Mouse (Mus musculus): Measurements from ENCODE around the gene Hoxb4. TPM values are rescaled to one million over a fixed set of nuclear protein-coding genes. Genes with fewer than 3 reads are reported as not detected.

The Hoxb4 gene
- polyA plus RNA-seq, 1 experiment from 2014 or later = 0.11 TPM

GRCm38 (mm10) chr11:96365441-96366091 lies 47.5 kb downstream of the Hoxb4 start, which contains the start of gene Hoxb1:
Hoxb1 (plus strand) TSS chr11:96365752.
- no peak within 1 kb of the TSS for H3K27ac ChIP-seq (replicated peaks)
- no peak within 1 kb of the TSS for H3K4me2 ChIP-seq (replicated peaks)
- H3K4me1 ChIP-seq = peaks cover 4% of the 10 kb centered on the region; the same call in 1 of the 2 replicates
- no peak within 1 kb of the TSS for H3K9ac ChIP-seq
- WGBS = 3% methylated on average over 26 of the region's 26 CpGs
- no peaks in the 10 kb centered on the region for H3K9me3 ChIP-seq (replicated peaks)
- H3K4me3 ChIP-seq (replicated peaks) = no peak within 1 kb of the TSS
- no peaks in the 10 kb centered on the region for H3K36me3 ChIP-seq
- H3K27me3 ChIP-seq = peaks cover 95% of the 10 kb centered on the region
- ATAC-seq (ENCODE audit: insufficient number of reproducible peaks, low FRiP score, low TSS enrichment, low read depth) = no peak

- Histone ChIP-seq H3K4me2 (replicated peaks) (no peak overlapping the region), H3K4me3 (replicated peaks) (no peak overlapping the region), H3K27me3 (peaks cover 97% of the 10 kb centered on the region), H3K36me3 (no peaks in the 10 kb centered on the region), H3K9ac (no peak overlapping the region), H3K9me3 (replicated peaks) (no peaks in the 10 kb centered on the region), H3K4me1 (peaks cover 4% of the 10 kb centered on the region; the same call in 1 of the 2 replicates), H3K27ac (replicated peaks) (no peak overlapping the region)
- 2% methylated on average over 47 of the region's 47 CpGs for WGBS
- ATAC-seq (ENCODE audit: insufficient number of reproducible peaks, low FRiP score, low TSS enrichment, low read depth) = no peak
Observed at GRCm38 (mm10) chr11:96366092-96367041, 48.3 kb downstream of the Hoxb4 start.

GRCm38 (mm10) chr11:96367141-96367540 lies 49.1 kb downstream of the Hoxb4 start:
- WGBS = 17% methylated on average over 6 of the region's 6 CpGs
- peaks cover 97% of the 10 kb centered on the region for H3K27me3 ChIP-seq

GRCm38 (mm10) chr11:96368686-96369085 lies 50.6 kb downstream of the Hoxb4 start:
- Histone ChIP-seq H3K36me3 (no peaks in the 10 kb centered on the region), H3K4me2 (replicated peaks) (no peak overlapping the region), H3K9me3 (replicated peaks) (no peaks in the 10 kb centered on the region), H3K27me3 (peaks cover 98% of the 10 kb centered on the region), H3K4me1 (peaks cover 4% of the 10 kb centered on the region; the same call in 1 of the 2 replicates), H3K27ac (replicated peaks) (no peak overlapping the region), H3K9ac (no peak overlapping the region), H3K4me3 (replicated peaks) (no peak overlapping the region)
- 7% methylated on average over 5 of the region's 5 CpGs for WGBS
- no peak for ATAC-seq (ENCODE audit: insufficient number of reproducible peaks, low FRiP score, low TSS enrichment, low read depth)

More at GRCm38 (mm10) chr11:96367141-96367540, 49.1 kb downstream of the Hoxb4 start:
- Histone ChIP-seq H3K9ac (no peak overlapping the region), H3K4me2 (replicated peaks) (no peak overlapping the region), H3K27ac (replicated peaks) (no peak overlapping the region), H3K9me3 (replicated peaks) (no peaks in the 10 kb centered on the region), H3K4me3 (replicated peaks) (no peak overlapping the region), H3K36me3 (no peaks in the 10 kb centered on the region), H3K4me1 (peaks cover 4% of the 10 kb centered on the region; the same call in 1 of the 2 replicates)
- no peak for ATAC-seq (ENCODE audit: insufficient number of reproducible peaks, low FRiP score, low TSS enrichment, low read depth)

- ATAC-seq (ENCODE audit: insufficient number of reproducible peaks, low FRiP score, low TSS enrichment, low read depth) = no peak
- no peak overlapping the region for H3K4me3 ChIP-seq (replicated peaks)
- no peaks in the 10 kb centered on the region for H3K36me3 ChIP-seq
- no peak overlapping the region for H3K27ac ChIP-seq (replicated peaks)
- no peaks in the 10 kb centered on the region for H3K9me3 ChIP-seq (replicated peaks)
- no peak overlapping the region for H3K4me2 ChIP-seq (replicated peaks)
- no peak overlapping the region for H3K9ac ChIP-seq
- H3K4me1 ChIP-seq = peaks cover 4% of the 10 kb centered on the region; the same call in 1 of the 2 replicates
- H3K27me3 ChIP-seq = peaks cover 98% of the 10 kb centered on the region
- WGBS = 20% methylated on average over 7 of the region's 7 CpGs
Observed at GRCm38 (mm10) chr11:96369140-96369539, 51.1 kb downstream of the Hoxb4 start.

MicroRNAs within 50 kb of the gene (microRNA counts, 519-probe panel; counts per million panel counts)
- 2,146 counts per million, percentile 46 among the panel's probes with 10 or more counts for microRNA mmu-miR-10a

Small RNA genes lying within 50 kb of the gene (microRNA-seq; reads per million reads assigned to microRNA genes)
- 599 reads per million, percentile 73 among the genes with 10 or more reads in this experiment for gene Mir10a (ENCODE audit: borderline number of aligned reads)

Other genes starting within 250 kb of the Hoxb4 start
- 530 and 547 TPM in 2 replicates for gene Atp5g1, start 242.6 kb upstream of the Hoxb4 start, polyA plus RNA-seq (2015; fragmentation: Nextera tagmentation; extraction: Ambion mirVana)
- 1.1 and 1.6 TPM in 2 replicates for gene Calcoco2, start 206.3 kb upstream of the Hoxb4 start, polyA plus RNA-seq (2015; fragmentation: Nextera tagmentation; extraction: Ambion mirVana)
- 1.1 and 2.4 TPM in 2 replicates for gene Ttll6, start 184.5 kb upstream of the Hoxb4 start, polyA plus RNA-seq (2015; fragmentation: Nextera tagmentation; extraction: Ambion mirVana)
- gene Hoxb13, start 124.0 kb upstream of the Hoxb4 start, polyA plus RNA-seq (2015; fragmentation: Nextera tagmentation; extraction: Ambion mirVana) = not detected in 2 replicates
- 0.07 TPM in 1 of 2 replicates, not detected in the other for gene Hoxb9, start 46.8 kb upstream of the Hoxb4 start, polyA plus RNA-seq (2015; fragmentation: Nextera tagmentation; extraction: Ambion mirVana)
- not detected in 2 replicates for gene Hoxb8, start 36.4 kb upstream of the Hoxb4 start, polyA plus RNA-seq (2015; fragmentation: Nextera tagmentation; extraction: Ambion mirVana)
- gene Hoxb7, start 31.6 kb upstream of the Hoxb4 start, polyA plus RNA-seq (2015; fragmentation: Nextera tagmentation; extraction: Ambion mirVana) = not detected in 2 replicates
- not detected in 2 replicates for gene Hoxb6, start 25.8 kb upstream of the Hoxb4 start, polyA plus RNA-seq (2015; fragmentation: Nextera tagmentation; extraction: Ambion mirVana)
- gene Hoxb5, start 14.9 kb upstream of the Hoxb4 start, polyA plus RNA-seq (2015; fragmentation: Nextera tagmentation; extraction: Ambion mirVana) = not detected in 2 replicates
- gene Hoxb3, start 5.1 kb downstream of the Hoxb4 start, polyA plus RNA-seq (2015; fragmentation: Nextera tagmentation; extraction: Ambion mirVana) = 0.07 TPM in 1 of 2 replicates, not detected in the other
- gene Hoxb2, start 32.3 kb downstream of the Hoxb4 start, polyA plus RNA-seq (2015; fragmentation: Nextera tagmentation; extraction: Ambion mirVana) = 1.1 and 1.4 TPM in 2 replicates
- not detected in 2 replicates for gene Hoxb1, start 47.5 kb downstream of the Hoxb4 start, polyA plus RNA-seq (2015; fragmentation: Nextera tagmentation; extraction: Ambion mirVana)
- gene Skap1, start 146.3 kb downstream of the Hoxb4 start, polyA plus RNA-seq (2015; fragmentation: Nextera tagmentation; extraction: Ambion mirVana) = 2.0 and 2.3 TPM in 2 replicates

Data from embryonic facial prominence, embryonic 15.5 days (tissue).